Mouse (Mus musculus) CD8-positive naive resting alpha-beta T cell, adult 2 months (primary cell): Measurements from ENCODE around the gene Calr.

ENCODE experiments used
- DNase-seq, 2 experiments: peaks; one replicate each; pipeline ENCODE4 v3.0.0; 2022; ENCODE audit warnings: low read depth in 2 of 2, low spot score in 2 of 2

Calr gene

GRCm38 (mm10) chr8:84792429-84792947 is 54.2 kb downstream of the Calr start:
- no peak for DNase-seq
